Mouse (Mus musculus) heart, postnatal 4 days (tissue): ENCODE results near the gene Nav2. TPM values are rescaled to one million over a fixed set of nuclear protein-coding genes. Genes with fewer than 3 reads are reported as not detected.

Source experiments
- DNase-seq: peaks from one replicate; pipeline ENCODE4 v3.0.0; 2021
- total RNA-seq, 2 experiments: library from RNA; stranded (reverse); gene quantifications; 2 replicates each; pipeline ENCODE4 v1.2.3; 2021

Nav2 gene
- total RNA-seq, 2 experiments from 2014 or later, result 106 to 112 TPM

GRCm38 (mm10) chr7:49336725-49337124, 428.2 kb downstream of the Nav2 start:
- DNase-seq, result no peak

GRCm38 (mm10) chr7:49337710-49338109, 429.2 kb downstream of the Nav2 start:
- no peak for DNase-seq

GRCm38 (mm10) chr7:49339953-49340352, 431.4 kb downstream of the Nav2 start:
- DNase-seq, result no peak

- peak; percentile 24 for DNase-seq
These were observed 432.8 kb downstream of the Nav2 start for GRCm38 (mm10) chr7:49341151-49341918.

GRCm38 (mm10) chr7:49341919-49342529, 433.5 kb downstream of the Nav2 start:
- peak; percentile 20 for DNase-seq

GRCm38 (mm10) chr7:49342556-49343080, 434.1 kb downstream of the Nav2 start:
- DNase-seq, result no peak

GRCm38 (mm10) chr7:49343081-49343600, 434.6 kb downstream of the Nav2 start:
- peak; percentile 73 for DNase-seq

GRCm38 (mm10) chr7:49343752-49344484, 435.4 kb downstream of the Nav2 start:
- DNase-seq, result no peak

GRCm38 (mm10) chr7:49347338-49348272, 439.1 kb downstream of the Nav2 start:
- DNase-seq, result no peak

- no peak for DNase-seq
These were observed 440.1 kb downstream of the Nav2 start for GRCm38 (mm10) chr7:49348636-49349035.

GRCm38 (mm10) chr7:49350321-49351007, 441.9 kb downstream of the Nav2 start:
- DNase-seq, result no peak

- DNase-seq, result no peak
These were observed 443.2 kb downstream of the Nav2 start for GRCm38 (mm10) chr7:49351596-49352258.

GRCm38 (mm10) chr7:49357441-49358165, 449.1 kb downstream of the Nav2 start:
- DNase-seq, result no peak

- no peak for DNase-seq
These were observed 450.6 kb downstream of the Nav2 start for GRCm38 (mm10) chr7:49359120-49359519.

- no peak for DNase-seq
These were observed 452.1 kb downstream of the Nav2 start for GRCm38 (mm10) chr7:49360597-49360996.

- DNase-seq, result no peak
These were observed 453.1 kb downstream of the Nav2 start for GRCm38 (mm10) chr7:49361465-49362090.

GRCm38 (mm10) chr7:49364486-49365162, 456.1 kb downstream of the Nav2 start:
- no peak for DNase-seq

- DNase-seq, result no peak
These were observed 460.1 kb downstream of the Nav2 start for GRCm38 (mm10) chr7:49368590-49368989.

GRCm38 (mm10) chr7:49369006-49369405, 460.5 kb downstream of the Nav2 start:
- DNase-seq, result no peak
